Mouse (Mus musculus) ES-CJ7 (cell line): Measurements from ENCODE around the gene Hs3st3a1.

Experiments
- DNase-seq: peaks from one replicate; pipeline ENCODE4 v3.0.0; 2011; ENCODE audit warnings: low read depth, low spot score

Hs3st3a1 gene

DNA sequence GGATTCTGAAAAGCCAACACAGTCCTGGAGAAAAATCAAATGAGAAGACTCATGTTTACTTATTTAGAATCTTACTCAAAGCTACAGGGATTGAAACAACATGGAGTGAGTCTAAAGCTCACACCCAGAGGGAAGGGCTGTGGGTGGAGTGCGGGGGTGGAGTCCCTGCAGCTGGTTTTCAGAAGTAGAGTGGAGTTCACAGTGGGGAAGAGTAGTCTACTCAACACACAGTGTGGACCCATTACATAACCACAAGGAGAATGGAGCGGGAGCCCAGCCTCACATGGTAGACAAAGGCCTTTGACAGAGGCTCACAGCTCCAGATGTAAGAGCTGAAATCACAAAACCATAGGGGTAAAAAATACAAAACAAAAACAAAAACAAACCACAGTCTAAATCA lies 123.2 kb downstream of the Hs3st3a1 start:
- DNase-seq = no peak

GRCm38 (mm10) chr11:64559388-64559787 lies 124.3 kb downstream of the Hs3st3a1 start:
- DNase-seq = no peak

GRCm38 (mm10) chr11:64560471-64560870 lies 125.3 kb downstream of the Hs3st3a1 start:
- no peak for DNase-seq

GRCm38 (mm10) chr11:64562771-64563170 lies 127.6 kb downstream of the Hs3st3a1 start:
- no peak for DNase-seq
